Mouse (Mus musculus) CH12.LX (cell line): ENCODE measurements around the gene Arpc1b. TPM values are rescaled to one million over a fixed set of nuclear protein-coding genes. Genes with fewer than 3 reads are reported as not detected.

Experiments
- DNase-seq: peaks from one replicate; pipeline ENCODE4 v3.0.0-alpha.2; 2013; ENCODE audit errors: extremely low read depth
- H3K27ac ChIP-seq: 2 replicates; pipeline ENCODE4 v1.5.1; 2012; ENCODE audit warnings: low read depth, mild to moderate bottlenecking, control low read depth, moderate library complexity; ENCODE audit not compliant: insufficient read depth
- H3K27me3 ChIP-seq: replicated peaks from 2 replicates; pipeline ENCODE3; 2012; ENCODE audit warnings: inconsistent platforms
- H3K36me3 ChIP-seq, 2 experiments: replicated peaks in 1 of 2; 2 replicates each; pipeline versions ENCODE3 to v1.6.1; 2012; ENCODE audit warnings: inconsistent platforms in 1 of 2, low read length in 1 of 2, mild to moderate bottlenecking in 1 of 2, mixed read lengths in 1 of 2, moderate library complexity in 1 of 2; ENCODE audit not compliant: control insufficient read depth in 1 of 2, insufficient read depth in 1 of 2
- H3K4me1 ChIP-seq, 2 experiments: 2 replicates each; pipeline ENCODE4 v1.6.1; 2012; ENCODE audit warnings: inconsistent platforms in 1 of 2, moderate library complexity in 1 of 2; ENCODE audit not compliant: insufficient read depth in 2 of 2, control insufficient read depth in 1 of 2
- H3K4me2 ChIP-seq: 2 replicates; pipeline ENCODE4 v1.6.1; 2012; ENCODE audit warnings: low read depth, mild to moderate bottlenecking, control low read depth; ENCODE audit not compliant: poor library complexity, insufficient read depth, severe bottlenecking
- H3K4me3 ChIP-seq, 3 experiments: fragments of 150-350 bp in 1 of 3; sonication (generic) in 1 of 3; replicated peaks in 1 of 3; 2 replicates each; pipeline versions ENCODE3 to v1.5.1; 2011 to 2012; ENCODE audit warnings: low read depth in 2 of 3, low read length in 2 of 3, mild to moderate bottlenecking in 2 of 3, moderate library complexity in 2 of 3, control low read depth in 1 of 3, improper control_type of control experiment in 1 of 3, inconsistent platforms in 1 of 3, mixed read lengths in 1 of 3; ENCODE audit not compliant: poor library complexity in 1 of 3
- H3K79me2 ChIP-seq: replicated peaks from 2 replicates; pipeline ENCODE4 v1.6.1; 2012; ENCODE audit warnings: mild to moderate bottlenecking, moderate library complexity; ENCODE audit not compliant: control insufficient read depth, poor library complexity, insufficient read depth, severe bottlenecking; ENCODE audit errors: extremely low read depth
- H3K9ac ChIP-seq: 2 replicates; pipeline ENCODE4 v1.6.1; 2012; ENCODE audit warnings: low read depth, mild to moderate bottlenecking, control low read depth, moderate library complexity; ENCODE audit not compliant: insufficient read depth
- H3K9me3 ChIP-seq: replicated peaks from 2 replicates; pipeline ENCODE3; 2012; ENCODE audit warnings: low read length, inconsistent platforms, mixed read lengths
- CHD1 ChIP-seq: IDR thresholded peaks from 2 replicates; pipeline ENCODE4 v1.6.1; 2012; ENCODE audit warnings: low read depth, low read length, improper control_type of control experiment, inconsistent platforms
- CHD2 ChIP-seq: IDR thresholded peaks from 2 replicates; pipeline ENCODE4 v1.6.1; 2011; ENCODE audit warnings: low read length, improper control_type of control experiment
- E2F4 ChIP-seq: IDR thresholded peaks from 2 replicates; pipeline ENCODE4 v1.6.1; 2011; ENCODE audit warnings: low read depth, low read length, improper control_type of control experiment; ENCODE audit not compliant: insufficient replicate concordance
- EP300 ChIP-seq: IDR thresholded peaks from 2 replicates; pipeline ENCODE4 v1.6.1; 2011; ENCODE audit warnings: low read length, improper control_type of control experiment
- GABPA ChIP-seq: IDR thresholded peaks from 2 replicates; pipeline ENCODE4 v1.6.1; 2012; ENCODE audit warnings: low read depth, low read length, improper control_type of control experiment, inconsistent platforms; ENCODE audit not compliant: insufficient replicate concordance
- HCFC1 ChIP-seq: IDR thresholded peaks from 2 replicates; pipeline ENCODE4 v1.6.1; 2012; ENCODE audit warnings: low read depth, mild to moderate bottlenecking, inconsistent platforms, low read length, improper control_type of control experiment
- JUN ChIP-seq: IDR thresholded peaks from 2 replicates; pipeline ENCODE4 v1.6.1; 2011; ENCODE audit warnings: low read depth, mild to moderate bottlenecking, low read length, improper control_type of control experiment, moderate library complexity; ENCODE audit not compliant: insufficient read depth
- JUND ChIP-seq: conservative IDR thresholded peaks from 2 replicates; pipeline ENCODE4 v1.6.1; 2011; ENCODE audit warnings: low read depth, low read length, improper control_type of control experiment
- KAT2A ChIP-seq: IDR thresholded peaks from 2 replicates; pipeline ENCODE4 v1.6.1; 2012; ENCODE audit warnings: low read length, improper control_type of control experiment, inconsistent platforms; ENCODE audit not compliant: insufficient replicate concordance
- MAFK ChIP-seq: IDR thresholded peaks from 2 replicates; pipeline ENCODE4 v1.6.1; 2011; ENCODE audit warnings: low read length, improper control_type of control experiment; ENCODE audit not compliant: insufficient replicate concordance
- MAZ ChIP-seq: IDR thresholded peaks from 2 replicates; pipeline ENCODE4 v1.6.1; 2012; ENCODE audit warnings: low read depth, mild to moderate bottlenecking, inconsistent platforms, low read length, improper control_type of control experiment, moderate library complexity
- MEF2A ChIP-seq: IDR thresholded peaks from 2 replicates; pipeline ENCODE4 v1.6.1; 2014; ENCODE audit warnings: low read depth, mild to moderate bottlenecking, inconsistent platforms, low read length, improper control_type of control experiment, borderline replicate concordance
- MXI1 ChIP-seq: IDR thresholded peaks from 2 replicates; pipeline ENCODE4 v1.6.1; 2011; ENCODE audit warnings: mild to moderate bottlenecking, low read depth, low read length, improper control_type of control experiment
- MYC ChIP-seq: IDR thresholded peaks from 2 replicates; pipeline ENCODE4 v1.6.1; 2011; ENCODE audit warnings: low read depth, mild to moderate bottlenecking, improper control_type of control experiment, low read length
- PAX5 ChIP-seq: IDR thresholded peaks from 2 replicates; pipeline ENCODE4 v1.6.1; 2012; ENCODE audit warnings: low read length, inconsistent platforms, mixed read lengths
- POLR2A ChIP-seq: IDR thresholded peaks from 2 replicates; pipeline ENCODE4 v1.6.1; 2011; ENCODE audit warnings: low read depth, mild to moderate bottlenecking, improper control_type of control experiment, low read length
- RAD21 ChIP-seq: IDR thresholded peaks from 2 replicates; pipeline ENCODE4 v1.6.1; 2011; ENCODE audit warnings: low read depth, mild to moderate bottlenecking, low read length, improper control_type of control experiment, moderate library complexity
- TBP ChIP-seq: conservative IDR thresholded peaks from 2 replicates; pipeline ENCODE4 v1.6.1; 2011; ENCODE audit warnings: low read depth, low read length, improper control_type of control experiment
- USF1 ChIP-seq: IDR thresholded peaks from 2 replicates; pipeline ENCODE4 v1.6.1; 2014; ENCODE audit warnings: low read depth, mild to moderate bottlenecking, inconsistent platforms, low read length, improper control_type of control experiment
- ZC3H11A ChIP-seq: IDR thresholded peaks from 2 replicates; pipeline ENCODE4 v1.6.1; 2012; ENCODE audit warnings: low read depth, mild to moderate bottlenecking, inconsistent platforms, low read length, improper control_type of control experiment
- ZMIZ1 ChIP-seq: IDR thresholded peaks from 2 replicates; pipeline ENCODE4 v1.6.1; 2012; ENCODE audit warnings: low read depth, mild to moderate bottlenecking, inconsistent platforms, low read length, improper control_type of control experiment
- ZNF384 ChIP-seq: IDR thresholded peaks from 2 replicates; pipeline ENCODE4 v1.6.1; 2012; ENCODE audit warnings: low read depth, low read length, improper control_type of control experiment, inconsistent platforms
- dilution Hi-C: fragments of 300-500 bp; cut with MboI; formaldehyde crosslinking; loops from 2 replicates; pipeline ENCODE4 v1.14.3; 2020; ENCODE audit warnings: low sequenced_read_pairs; ENCODE audit not compliant: extremely low pct_unique_long_range_greater_than_20kb, extremely low pct_ligation_motif_present
- in situ Hi-C: fragments of 300-500 bp; cut with MboI; formaldehyde crosslinking; loops from 3 replicates; pipeline ENCODE4 v1.14.3; 2019; ENCODE audit warnings: low sequenced_read_pairs, low pct_ligation_motif_present, low pct_unique_long_range_greater_than_20kb, mixed read lengths
- polyA plus RNA-seq: library from polyadenylated mRNA; unstranded; fragments of >175 nt; gene quantifications from 2 replicates; pipeline ENCODE4 v1.2.1, GENCODE M21; 2012; ENCODE audit warnings: low read depth; ENCODE audit not compliant: insufficient read length
- total RNA-seq, 2 experiments: library from RNA; depleted of rRNA; stranded (reverse); fragments of 300-350 nt in 1 of 2; fragments of >200 nt in 1 of 2; gene quantifications; 2 replicates each; pipeline ENCODE4 v1.2.3; 2012 to 2014

Gene Arpc1b
- total and polyA plus RNA-seq, 3 experiments, result 330 to 516 (median 441) TPM

DNA sequence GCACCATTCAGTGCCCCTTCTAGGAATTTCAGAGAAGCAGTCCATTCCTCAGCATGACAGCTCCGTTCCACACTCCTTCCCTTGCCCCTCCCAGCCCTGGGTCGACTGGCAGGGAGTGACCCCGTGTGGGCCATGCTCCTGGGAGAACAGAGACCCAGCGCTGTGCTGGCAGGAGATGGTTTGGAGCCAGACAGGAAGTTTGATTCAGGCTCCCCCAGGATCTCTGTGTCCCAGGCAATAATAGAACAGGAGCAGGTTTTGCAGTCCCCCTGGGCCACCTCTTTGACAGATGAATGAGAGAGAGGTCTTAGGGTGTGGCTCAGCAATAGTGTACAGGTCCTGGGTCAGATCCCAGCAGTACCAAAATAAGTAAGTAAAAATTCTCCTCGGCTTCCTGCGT is 4.0 kb downstream of the Arpc1b start:
- TF ChIP-seq JUND (no peak), RAD21 (no peak), CHD2 (no peak), ZNF384 (no peak), ZC3H11A (no peak), HCFC1 (no peak), MXI1 (no peak), CHD1 (no peak), KAT2A (no peak), USF1 (no peak), GABPA (no peak), JUN (no peak), ZMIZ1 (no peak), PAX5 (no peak), MAFK (no peak), EP300 (no peak), MAZ (no peak)
- TF ChIP-seq, all 38 proteins: peak for 0

DNA sequence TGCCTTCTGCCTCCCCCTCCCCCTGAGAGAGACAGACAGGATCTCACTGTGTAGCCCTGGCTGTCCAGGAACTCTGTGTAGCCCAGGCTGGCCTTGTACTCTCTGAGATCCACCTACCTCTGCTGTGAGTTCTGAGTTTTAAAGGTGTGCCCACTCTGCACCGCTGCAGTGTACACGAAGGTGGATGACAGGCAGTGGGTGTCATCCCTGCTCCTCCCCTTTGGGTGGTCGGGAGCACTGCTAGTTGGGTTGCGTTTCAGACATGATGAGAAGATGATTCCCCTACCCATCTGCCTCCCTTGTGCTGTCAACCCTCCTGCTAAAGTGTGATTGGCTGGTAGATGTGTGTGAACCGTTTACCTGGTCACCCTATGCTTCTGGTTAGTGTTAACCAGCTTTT is 4.4 kb downstream of the Arpc1b start:
- Histone ChIP-seq H3K27me3 (no peaks in the 10 kb centered on the region), H3K9me3 (peaks cover 12% of the 10 kb centered on the region), H3K79me2 (peaks cover 70% of the 10 kb centered on the region), H3K27ac (no peak overlapping the region), H3K4me1 (peaks cover 2 to 11% of the 10 kb centered on the region in 2 experiments; a peak in 2 of 4 replicates), H3K36me3 (peaks cover 44 to 65% of the 10 kb centered on the region in 2 experiments), H3K4me3 (no peak overlapping the region), H3K9ac (no peak overlapping the region), H3K4me2 (no peak overlapping the region)
- in situ Hi-C loops (no loop called here), dilution Hi-C loops (no loop called here)
- no peak for TF ChIP-seq JUN
- no peak for TF ChIP-seq MEF2A
- no peak for TF ChIP-seq POLR2A
- TF ChIP-seq CHD1, result no peak
- no peak for TF ChIP-seq MYC
- no peak for TF ChIP-seq EP300
- no peak for TF ChIP-seq CHD2
- no peak for TF ChIP-seq JUND
- TF ChIP-seq TBP, result no peak
- no peak for TF ChIP-seq E2F4
- no peak for DNase-seq

More for the DNA sequence above, 4.0 kb downstream of the Arpc1b start:
- H3K79me2 ChIP-seq, result peaks cover 70% of the 10 kb centered on the region
- peaks cover 2 to 13% of the 10 kb centered on the region in 2 experiments; a peak in 2 of 4 replicates for H3K4me1 ChIP-seq
- no peaks in the 10 kb centered on the region for H3K27me3 ChIP-seq
- in situ Hi-C loops (no loop called here), dilution Hi-C loops (no loop called here)
- H3K4me3 ChIP-seq, result no peak overlapping the region
- no peak overlapping the region for H3K4me2 ChIP-seq
- DNase-seq, result no peak
- no peak overlapping the region for H3K27ac ChIP-seq
- no peak overlapping the region for H3K9ac ChIP-seq
- peaks cover 40 to 60% of the 10 kb centered on the region in 2 experiments for H3K36me3 ChIP-seq
- H3K9me3 ChIP-seq, result peaks cover 12% of the 10 kb centered on the region
